ENCODE assay signal across 31 mouse cellular contexts in genomic region chr13:104645778-104646425, GRCm38 (mm10).
DNase-seq lines count a peak whose midpoint lies in the region; ATAC-seq lines count a peak whose summit lies in the region.
"Had no signal": no experiment of that assay in that cellular context is flagged by ENCODE, and none has a peak within 500 bp of the region (broad histone marks: within the 10 kb centered on the region; RNA-seq: fewer than 3 reads in every experiment).

No protein-coding gene starts in this region.

- H3K27ac ChIP-seq in heart, embryonic 10.5 days = peak overlapping the region; percentile 64; the same call in 1 of the 2 replicates
- peak overlapping the region; percentile 86 for H3K27ac ChIP-seq in heart, embryonic 15.5 days
- H3K27ac ChIP-seq in liver, embryonic 12.5 days = no peak overlapping the region
- H3K27ac ChIP-seq: forebrain, embryonic 12.5 days; hindbrain, embryonic 10.5 days; hindbrain, embryonic 15.5 days; kidney, embryonic 15.5 days; layer of hippocampus, adult 2 months; left cerebral cortex, adult 2 months; limb, embryonic 13.5 days; liver, embryonic 13.5 days; midbrain, embryonic 15.5 days; neural tube, embryonic 15.5 days had no signal

- 73% methylated on average over 6 of the region's 6 CpGs for WGBS in heart, embryonic 10.5 days
- 58% methylated on average over 6 of the region's 6 CpGs for WGBS in heart, embryonic 15.5 days
- WGBS in liver, embryonic 12.5 days (ENCODE audit: insufficient replicate concordance) = 78% methylated on average over 6 of the region's 6 CpGs

- ATAC-seq in heart, embryonic 15.5 days (replicated peaks; ENCODE audit: insufficient number of reproducible peaks, insufficient read depth, low FRiP score, low read depth) = no peak; the same call in 1 of the 2 replicates
- ATAC-seq in liver, embryonic 12.5 days = no peak
- ATAC-seq: forebrain, postnatal 0 days; inflammation-experienced regulatory T-cells, adult 6 months; midbrain, embryonic 15.5 days had no signal

- H3K9me3 ChIP-seq in heart, embryonic 10.5 days = no peaks in the 10 kb centered on the region
- H3K9me3 ChIP-seq in heart, embryonic 15.5 days (replicated peaks) = no peaks in the 10 kb centered on the region
- no peaks in the 10 kb centered on the region for H3K9me3 ChIP-seq in liver, embryonic 12.5 days (replicated peaks)
- H3K9me3 ChIP-seq: forebrain, embryonic 12.5 days; hindbrain, embryonic 10.5 days; hindbrain, embryonic 15.5 days; kidney, embryonic 15.5 days; limb, embryonic 13.5 days; liver, embryonic 13.5 days; midbrain, embryonic 15.5 days; neural tube, embryonic 15.5 days had no signal

- intact Hi-C loops in heart, postnatal 36 days (cut with DNase I) = loop anchor here (2.0 kb wide), 1 partner anchor 13 kb away; no protein-coding TSS in a partner anchor

- H3K4me3 ChIP-seq in heart, embryonic 10.5 days = no peak overlapping the region
- no peak overlapping the region for H3K4me3 ChIP-seq in heart, embryonic 15.5 days
- H3K4me3 ChIP-seq in liver, embryonic 12.5 days = no peak overlapping the region
- H3K4me3 ChIP-seq: forebrain, embryonic 12.5 days; hindbrain, embryonic 10.5 days; hindbrain, embryonic 15.5 days; kidney, embryonic 15.5 days; layer of hippocampus, adult 2 months; left cerebral cortex, adult 2 months; limb, embryonic 13.5 days; liver, embryonic 13.5 days; midbrain, embryonic 15.5 days; neural tube, embryonic 15.5 days had no signal

- no peaks in the 10 kb centered on the region for H3K27me3 ChIP-seq in heart, embryonic 10.5 days (ENCODE audit: insufficient read depth, poor library complexity, severe bottlenecking)
- H3K27me3 ChIP-seq in heart, embryonic 15.5 days = no peaks in the 10 kb centered on the region
- no peaks in the 10 kb centered on the region for H3K27me3 ChIP-seq in liver, embryonic 12.5 days (replicated peaks)
- H3K27me3 ChIP-seq: forebrain, embryonic 12.5 days; hindbrain, embryonic 15.5 days; kidney, embryonic 15.5 days; limb, embryonic 13.5 days; liver, embryonic 13.5 days; midbrain, embryonic 15.5 days; neural tube, embryonic 15.5 days had no signal

- H3K4me1 ChIP-seq in heart, embryonic 10.5 days = peaks cover 4% of the 10 kb centered on the region; the same call in 1 of the 2 replicates
- 0 out of 2 replicates have a peak, but pooled peaks cover 8% of the 10 kb centered on the region for H3K4me1 ChIP-seq in heart, embryonic 15.5 days (replicated peaks)
- H3K4me1 ChIP-seq in liver, embryonic 12.5 days = 0 out of 2 replicates have a peak, but pooled peaks cover 3% of the 10 kb centered on the region
- H3K4me1 ChIP-seq: forebrain, embryonic 12.5 days; hindbrain, embryonic 10.5 days; hindbrain, embryonic 15.5 days; midbrain, embryonic 15.5 days; neural tube, embryonic 15.5 days had no signal

- peak; percentile 92 for DNase-seq in heart, adult 11 months
- no peak for DNase-seq in heart, postnatal 36 days
- DNase-seq in brain, adult 2 months (ENCODE audit: low read depth, low spot score) = peak; percentile 38
- no peak for DNase-seq in heart, embryonic 10.5 days (ENCODE audit: low spot score)
- DNase-seq in thymus, postnatal 4 days = no peak
- DNase-seq in lung, adult 18-20 months = no peak
- DNase-seq: adrenal gland, postnatal 25 days; cerebellum, adult 18-20 months; cerebellum, postnatal 10 days; forebrain, postnatal 0 days; kidney, adult 11 months; kidney, postnatal 36 days; liver, embryonic 13.5 days; lung, adult 2 months; lung, postnatal 14 days; retina, postnatal 1 day; right cerebral cortex, postnatal 14 days; spleen, adult 18-20 months; thymus, adult 2 months had no signal

- H3K4me2 ChIP-seq in heart, embryonic 15.5 days = no peak overlapping the region
- no peak overlapping the region for H3K4me2 ChIP-seq in liver, embryonic 12.5 days
- H3K4me2 ChIP-seq: forebrain, embryonic 12.5 days; hindbrain, embryonic 15.5 days; kidney, embryonic 15.5 days; limb, embryonic 13.5 days; liver, embryonic 13.5 days; midbrain, embryonic 15.5 days; neural tube, embryonic 15.5 days had no signal

- H3K36me3 ChIP-seq in heart, embryonic 10.5 days = no peaks in the 10 kb centered on the region
- no peaks in the 10 kb centered on the region for H3K36me3 ChIP-seq in heart, embryonic 15.5 days
- no peaks in the 10 kb centered on the region for H3K36me3 ChIP-seq in liver, embryonic 12.5 days
- H3K36me3 ChIP-seq: forebrain, embryonic 12.5 days; hindbrain, embryonic 10.5 days; hindbrain, embryonic 15.5 days; kidney, embryonic 15.5 days; limb, embryonic 13.5 days; liver, embryonic 13.5 days; midbrain, embryonic 15.5 days; neural tube, embryonic 15.5 days had no signal

- H3K9ac ChIP-seq in heart, embryonic 15.5 days = no peak overlapping the region
- no peak overlapping the region for H3K9ac ChIP-seq in liver, embryonic 12.5 days
- H3K9ac ChIP-seq: forebrain, embryonic 12.5 days; forebrain, postnatal 0 days; hindbrain, embryonic 15.5 days; kidney, embryonic 15.5 days; limb, embryonic 13.5 days; liver, embryonic 13.5 days; midbrain, embryonic 15.5 days; neural tube, embryonic 15.5 days had no signal

Comparison
In these comparisons a context has a peak if more than half of its experiments do, and no peak if none do; other contexts are left out.
1. DNase-seq: peak in heart, adult 11 months (single experiment) and brain, adult 2 months (single experiment); none in heart, postnatal 36 days (0 of 2), heart, embryonic 10.5 days (single experiment), thymus, postnatal 4 days (single experiment) and lung, adult 18-20 months (0 of 2).